Mouse (Mus musculus): Measurements from ENCODE around the gene Ccr1l1.

Ccr1l1 gene

GRCm38 (mm10) chr9:123960161-123960560 lies 18.0 kb downstream of the Ccr1l1 start:
- no peak for DNase-seq (ENCODE audit: low spot score in 2 of 2)

DNA sequence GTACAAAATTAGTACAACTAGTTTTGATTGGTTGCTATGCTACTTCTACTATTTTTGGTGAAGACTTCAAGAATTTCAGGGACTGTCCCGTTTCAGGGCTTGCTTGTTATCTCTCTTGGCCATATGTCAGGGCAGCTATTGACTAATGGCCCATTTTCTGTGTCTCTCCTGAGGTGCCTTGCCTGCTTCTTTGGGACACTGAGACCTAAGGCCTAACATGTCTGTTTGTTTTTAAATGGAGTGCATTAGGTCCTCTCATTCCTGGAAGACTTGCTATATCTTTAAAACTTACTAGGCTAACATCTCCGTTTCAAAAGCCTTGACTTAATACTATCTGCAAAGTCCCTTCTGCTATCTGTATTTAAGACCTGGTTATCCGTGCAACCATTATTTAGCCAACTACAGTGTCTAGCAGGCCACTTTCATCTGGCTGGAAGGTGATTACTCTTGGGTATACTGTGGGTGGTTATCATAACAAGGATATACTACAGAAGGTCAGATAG lies 20.2 kb downstream of the Ccr1l1 start:
- DNase-seq (ENCODE audit: low spot score in 2 of 2) = no peak

DNA sequence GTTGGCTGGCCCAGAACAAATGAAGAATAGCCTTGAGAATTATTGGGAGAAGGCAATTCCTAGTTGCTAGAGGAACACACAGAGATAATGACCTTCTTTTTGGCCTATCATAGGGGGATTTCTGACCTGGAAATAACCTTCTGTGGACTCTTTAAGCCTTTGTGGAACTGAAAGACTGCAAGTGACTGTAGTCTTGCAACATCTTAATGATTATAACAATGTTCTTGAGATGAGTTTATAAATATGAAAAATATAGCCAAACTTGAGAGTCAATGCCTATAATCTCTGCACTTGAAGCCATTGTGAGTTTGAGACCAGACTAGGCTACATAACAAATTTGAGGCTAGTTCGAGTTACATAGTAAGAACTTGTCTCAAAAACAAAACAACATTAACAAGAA lies 21.3 kb downstream of the Ccr1l1 start:
- no peak for DNase-seq (ENCODE audit: low spot score in 2 of 2)

DNA sequence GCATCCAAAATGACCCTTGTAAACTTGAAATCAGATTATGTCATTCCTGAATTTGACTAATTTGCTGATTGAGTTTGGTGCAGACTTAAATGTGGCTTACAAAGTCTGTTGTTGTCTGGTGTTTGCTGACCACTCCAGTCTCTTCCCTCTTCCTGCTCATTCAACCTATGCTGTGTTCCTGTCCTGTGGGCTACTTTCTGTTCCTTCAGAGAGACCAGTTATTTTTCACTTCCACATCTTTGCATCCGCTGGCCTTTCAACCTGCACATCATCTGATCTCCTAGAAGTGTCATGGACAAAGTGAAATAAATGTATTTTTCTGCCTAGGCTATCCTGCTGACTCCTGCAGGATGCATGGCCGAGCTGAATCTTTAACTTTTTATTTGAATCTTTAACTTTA lies 24.7 kb downstream of the Ccr1l1 start:
- DNase-seq (ENCODE audit: low spot score in 2 of 2) = no peak

DNA sequence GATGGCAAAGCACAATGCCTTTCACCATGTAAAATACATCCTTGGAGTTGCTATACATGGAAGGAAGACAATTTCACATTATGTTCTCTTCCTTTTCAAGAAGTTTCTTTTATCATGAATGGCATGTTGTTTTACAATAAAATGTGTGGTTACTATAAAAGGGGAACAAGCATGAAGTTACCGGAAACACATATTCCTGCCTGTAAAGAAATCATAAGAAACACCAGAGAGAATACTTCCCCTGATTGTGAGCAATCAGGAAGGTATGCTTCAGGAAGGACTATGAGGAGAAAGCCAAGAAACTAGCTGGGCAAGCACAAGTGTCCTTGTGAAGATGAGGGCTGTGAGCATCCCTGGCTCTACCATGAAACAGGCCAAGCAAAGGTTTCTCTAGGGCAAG lies 27.0 kb downstream of the Ccr1l1 start:
- no peak for DNase-seq (ENCODE audit: low spot score in 2 of 2)

- no peak for DNase-seq (ENCODE audit: low spot score in 2 of 2)
Measured at GRCm38 (mm10) chr9:123949432-123949831, 28.8 kb downstream of the Ccr1l1 start.

DNA sequence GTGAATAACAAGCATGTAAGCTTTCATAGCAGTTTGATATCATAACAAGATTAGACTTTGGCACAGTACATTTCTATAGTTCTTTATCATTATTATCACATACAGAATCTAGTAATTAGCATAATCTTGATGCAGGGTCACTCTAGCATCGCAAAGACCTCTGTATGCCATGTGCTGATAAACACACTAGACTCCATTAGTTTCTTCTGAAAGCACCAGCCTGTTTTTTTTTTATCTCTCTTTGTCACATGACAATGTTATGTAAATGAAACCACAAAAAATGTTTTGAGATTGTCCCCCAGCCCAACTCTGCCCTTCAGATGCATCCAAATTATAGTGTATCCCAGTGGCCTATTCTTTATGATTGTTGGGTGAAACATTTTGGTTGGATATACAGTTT lies 30.4 kb downstream of the Ccr1l1 start:
- no peak for DNase-seq (ENCODE audit: low spot score in 2 of 2)

DNA sequence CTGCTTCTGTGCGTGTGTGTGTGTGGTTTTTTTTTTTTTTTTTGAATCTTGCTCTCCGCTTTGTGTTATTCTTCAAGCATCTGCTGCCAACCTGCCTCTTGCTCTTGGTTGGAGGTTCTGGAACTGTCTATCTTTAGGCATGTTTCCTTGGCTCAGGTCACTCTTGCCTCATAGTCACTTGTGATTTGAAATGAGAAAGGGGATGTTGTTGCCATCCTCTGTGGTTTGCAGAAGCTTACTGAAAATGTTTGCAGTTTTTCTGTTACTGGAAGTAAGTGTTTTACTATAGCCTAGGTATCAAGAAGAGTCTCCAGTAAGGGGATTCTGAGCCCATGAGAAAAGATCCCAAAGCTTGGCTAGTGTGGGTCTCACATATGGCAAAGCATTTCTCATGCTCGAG lies 36.2 kb downstream of the Ccr1l1 start:
- no peak for DNase-seq (ENCODE audit: low spot score in 2 of 2)

DNA sequence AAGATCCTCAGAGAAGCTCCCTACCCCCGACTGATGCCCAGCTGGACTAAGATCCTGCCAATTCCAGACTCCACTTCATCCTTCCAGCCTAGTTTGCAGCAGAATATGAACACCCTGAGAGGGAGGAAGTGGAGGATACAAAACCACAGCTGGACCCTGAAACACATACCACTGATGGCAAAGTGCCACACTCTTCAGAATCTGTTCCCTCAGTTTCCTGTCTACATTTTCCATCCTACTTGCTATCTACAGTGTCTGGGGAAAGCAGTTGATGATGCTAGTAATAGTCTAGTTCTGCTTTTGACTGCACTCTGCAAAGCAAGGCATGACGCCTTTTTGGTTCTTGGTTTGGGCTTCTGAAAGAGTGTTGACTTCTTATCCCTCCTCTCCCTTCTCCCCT lies 36.9 kb downstream of the Ccr1l1 start:
- no peak for DNase-seq (ENCODE audit: low spot score in 2 of 2)

DNA sequence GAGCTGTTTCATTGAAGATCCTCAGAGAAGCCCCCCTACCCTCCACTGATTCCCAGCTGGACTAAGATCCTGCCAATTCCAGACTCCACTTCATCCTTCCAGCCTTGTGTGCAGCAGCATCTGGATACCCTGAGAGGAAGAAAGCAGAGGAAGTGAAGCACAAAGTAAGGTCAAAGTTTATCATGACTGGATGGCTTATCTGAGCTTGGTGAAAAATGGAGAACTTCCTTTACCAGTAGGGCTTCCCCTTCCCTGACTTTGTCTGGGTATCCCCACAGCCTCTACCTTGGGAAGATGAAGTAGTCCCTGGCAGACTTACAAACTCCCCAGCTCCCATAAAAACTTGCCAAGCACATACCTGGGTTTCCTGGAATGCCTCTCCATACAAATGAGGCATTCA lies 37.6 kb downstream of the Ccr1l1 start:
- DNase-seq (ENCODE audit: low spot score in 2 of 2) = no peak

GRCm38 (mm10) chr9:123940168-123940567 lies 38.0 kb downstream of the Ccr1l1 start:
- DNase-seq (ENCODE audit: low spot score in 2 of 2) = no peak

DNA sequence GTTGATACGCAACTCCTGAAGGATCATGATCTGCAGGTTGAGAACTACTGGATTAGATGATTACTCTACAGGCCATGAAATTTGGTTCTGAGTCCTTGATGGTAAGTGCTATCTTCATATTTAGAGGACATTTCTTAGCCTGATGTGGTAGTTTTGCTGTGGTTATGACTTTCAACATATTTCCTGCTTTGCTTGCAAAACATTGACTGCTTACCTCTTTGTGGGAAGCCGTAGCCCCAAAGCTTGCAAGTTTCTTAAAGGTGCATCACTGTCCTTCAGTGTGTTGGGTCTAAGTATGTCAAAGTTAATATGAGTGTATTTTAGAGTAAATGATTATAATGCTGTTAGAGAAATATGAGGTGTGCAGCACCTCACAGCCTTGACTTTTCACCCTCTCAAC lies 40.2 kb downstream of the Ccr1l1 start:
- no peak for DNase-seq (ENCODE audit: low spot score in 2 of 2)

DNA sequence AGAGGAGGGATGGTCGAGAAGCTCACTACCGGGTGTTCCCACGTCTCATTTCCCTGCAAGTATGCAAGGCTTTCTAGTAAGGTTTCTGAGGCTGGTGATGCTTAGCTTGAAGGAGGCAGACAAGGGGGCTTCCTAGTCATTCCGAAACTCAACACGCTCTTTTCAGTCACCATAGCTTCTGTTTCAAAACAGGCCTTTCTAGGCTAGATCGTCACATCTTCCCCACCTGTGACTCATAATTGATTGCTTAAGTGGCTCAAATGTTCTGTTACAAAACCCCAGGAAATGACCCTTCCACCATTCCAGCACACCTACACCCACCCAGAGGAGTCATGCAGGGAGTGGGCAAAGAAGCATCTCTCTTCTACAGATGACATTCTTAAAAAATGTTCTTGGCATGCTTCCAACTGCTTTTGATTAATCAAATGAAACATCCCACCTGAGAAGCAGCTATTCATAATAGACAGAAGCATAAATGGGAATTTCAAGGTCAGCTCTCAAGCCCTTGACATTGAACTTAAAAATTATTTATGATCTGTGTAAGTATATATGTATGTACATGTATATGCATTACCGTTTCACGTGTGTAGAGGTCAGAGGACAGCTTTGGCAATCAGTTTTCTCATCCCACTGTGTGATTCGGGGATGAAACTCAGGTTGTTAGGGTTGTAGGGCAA lies 41.5 kb downstream of the Ccr1l1 start:
- DNase-seq (ENCODE audit: low spot score in 2 of 2) = no peak

DNA sequence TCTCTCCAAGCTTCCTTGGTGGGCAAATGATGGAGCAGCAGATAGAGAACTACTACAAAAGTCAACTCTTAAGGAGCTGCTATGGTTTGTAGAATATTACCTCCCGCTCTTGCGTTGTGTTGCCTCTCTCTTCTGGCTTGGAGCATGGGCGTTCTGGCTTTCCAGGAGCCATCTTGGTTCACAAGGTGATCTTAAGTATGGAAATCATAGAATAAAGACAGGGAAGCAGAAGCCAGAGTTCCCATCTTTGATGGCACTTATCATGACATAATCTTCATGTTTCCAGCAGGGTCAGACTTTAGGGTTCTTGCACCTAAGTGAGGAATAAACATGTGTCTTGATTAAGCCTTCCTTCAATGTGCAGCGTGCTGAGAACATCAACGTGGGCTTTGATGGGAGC lies 42.4 kb downstream of the Ccr1l1 start:
- DNase-seq (ENCODE audit: low spot score in 2 of 2) = no peak

GRCm38 (mm10) chr9:123935346-123935745 lies 42.9 kb downstream of the Ccr1l1 start:
- no peak for DNase-seq (ENCODE audit: low spot score in 2 of 2)

DNA sequence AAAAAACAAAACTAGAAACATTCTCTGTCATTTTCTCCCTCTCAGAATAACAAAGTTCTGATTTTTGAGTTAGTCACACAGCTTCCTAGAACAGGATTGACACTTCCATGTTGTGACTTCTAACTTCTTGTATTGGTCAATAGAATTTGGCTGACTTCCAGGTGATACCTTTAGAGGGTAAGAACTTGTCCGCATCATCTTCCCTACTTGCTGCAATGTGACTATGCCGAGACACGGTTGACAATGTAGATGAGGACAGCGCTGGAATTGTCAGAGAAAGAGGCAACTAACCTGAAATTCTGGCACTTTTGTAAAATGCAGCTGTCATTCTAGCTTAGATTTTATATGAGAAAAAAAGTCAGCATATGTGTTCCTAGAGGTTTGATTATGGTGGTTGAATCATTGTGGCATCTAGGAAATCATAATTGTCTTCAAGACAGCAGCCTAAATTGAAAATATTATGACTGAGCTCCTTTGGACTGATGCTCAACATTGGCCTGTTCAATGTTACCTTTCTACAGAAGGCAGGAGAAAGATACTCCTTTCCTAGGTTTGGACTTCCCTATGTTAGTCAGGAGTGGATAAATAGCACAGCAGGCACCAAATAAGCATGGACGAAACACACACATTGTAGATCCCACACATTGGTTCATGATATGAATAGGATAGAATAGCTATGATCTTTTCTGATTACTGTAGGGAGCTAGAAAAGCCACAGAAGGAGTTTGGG lies 44.3 kb downstream of the Ccr1l1 start:
- no peak for DNase-seq (ENCODE audit: low spot score in 2 of 2)

DNA sequence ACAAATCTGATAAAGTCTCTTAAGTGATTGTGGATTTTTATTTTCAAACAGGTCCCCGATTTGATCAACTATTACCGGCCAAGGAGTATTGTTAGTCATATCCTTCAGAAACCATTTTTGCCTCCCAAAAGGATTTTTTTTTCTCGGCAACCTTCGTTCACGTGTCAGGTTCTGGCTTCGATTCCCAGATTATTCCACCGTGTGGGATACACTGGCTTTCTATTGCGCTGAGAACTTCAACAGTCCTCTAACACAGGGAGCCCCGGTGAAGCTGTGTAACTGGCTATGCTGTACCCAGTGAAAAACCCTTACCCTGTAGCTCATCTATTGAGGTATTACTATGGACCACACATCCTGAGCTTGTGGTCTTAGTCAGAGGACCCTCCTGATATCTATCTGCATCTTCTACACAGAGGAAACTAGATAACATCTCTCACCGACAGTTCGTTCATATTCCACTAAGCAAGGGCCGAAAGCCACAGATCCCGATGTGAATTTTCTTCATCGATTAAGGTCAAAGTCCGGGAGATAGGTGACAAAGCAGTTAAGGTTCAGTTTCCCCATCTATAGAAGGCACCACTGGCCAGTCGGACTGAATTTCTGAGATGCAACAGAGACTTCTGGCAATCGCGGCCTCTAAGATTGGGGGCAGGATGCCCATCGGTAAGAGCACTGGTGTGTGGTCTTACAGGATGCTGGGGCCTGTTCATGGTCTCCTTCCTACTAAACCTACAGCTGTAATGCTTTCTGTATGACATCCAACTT lies 45.1 kb downstream of the Ccr1l1 start:
- no peak for DNase-seq (ENCODE audit: low spot score in 2 of 2)

DNA sequence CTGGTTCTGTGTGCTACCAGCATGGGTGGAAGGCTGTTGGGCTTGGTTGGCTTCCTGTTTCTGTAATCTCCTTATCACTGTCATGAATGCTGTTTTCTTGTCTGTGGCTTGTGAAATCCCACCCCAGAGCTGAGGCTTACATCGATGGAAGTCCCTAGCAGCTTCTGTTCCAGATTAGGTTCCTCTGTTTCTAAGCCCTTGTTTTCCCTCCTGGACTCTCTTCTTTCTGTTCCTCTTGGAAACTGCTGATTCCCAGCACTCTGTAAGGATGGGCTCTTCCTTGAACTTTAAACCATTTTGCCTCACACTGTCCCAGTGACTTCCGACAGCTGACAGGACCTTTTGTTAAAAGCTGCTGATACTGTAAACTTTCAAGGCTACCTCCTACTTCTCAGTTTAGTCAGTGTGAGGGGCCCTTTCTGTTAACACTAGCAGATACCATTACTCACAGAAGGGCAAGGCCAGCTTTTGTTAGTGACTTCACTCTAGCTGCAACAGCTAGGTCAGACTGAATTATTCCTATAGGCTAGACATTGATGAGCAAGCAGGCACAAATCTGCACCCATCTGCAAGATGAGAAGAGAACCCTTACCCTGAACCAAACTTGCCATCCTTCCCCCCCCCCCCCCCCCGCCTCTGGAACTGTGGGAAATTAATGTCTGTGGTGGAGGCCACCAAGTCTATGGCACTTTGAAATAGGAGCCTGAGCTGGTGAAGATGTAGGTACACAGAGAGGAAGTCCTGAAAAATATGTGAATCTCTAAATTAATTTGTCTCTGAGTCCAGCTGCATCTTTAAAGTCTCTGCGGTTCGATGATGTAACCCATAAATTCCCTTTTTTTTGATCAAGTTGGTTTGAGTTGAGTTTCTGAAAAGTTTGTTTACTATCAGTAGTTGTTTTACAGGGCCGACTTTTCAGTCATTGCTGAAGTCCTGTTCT lies 46.2 kb downstream of the Ccr1l1 start:
- DNase-seq (ENCODE audit: low spot score in 2 of 2) = no peak

GRCm38 (mm10) chr9:123930926-123931325 lies 47.3 kb downstream of the Ccr1l1 start:
- DNase-seq (ENCODE audit: low spot score in 2 of 2) = no peak

DNA sequence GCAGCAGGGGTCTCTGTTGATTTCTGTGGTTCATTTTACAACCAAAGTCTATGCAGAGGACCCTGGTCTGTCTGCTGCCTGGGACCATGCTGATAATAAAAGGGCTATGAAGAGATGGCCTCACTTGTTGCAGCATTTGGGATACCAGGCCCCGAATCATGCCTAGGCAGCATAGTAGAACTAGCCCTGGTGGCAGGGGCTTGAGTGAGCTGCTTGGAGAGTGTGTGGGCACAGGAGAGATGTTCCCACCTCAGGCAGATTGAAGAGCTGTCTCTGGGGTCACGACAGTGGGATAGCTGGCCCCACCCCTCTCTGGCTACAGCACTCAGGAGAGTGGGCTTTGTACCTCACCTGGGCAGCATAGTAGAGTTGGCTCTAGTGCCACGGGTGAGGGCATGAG lies 47.7 kb downstream of the Ccr1l1 start:
- no peak for DNase-seq (ENCODE audit: low spot score in 2 of 2)

- DNase-seq (ENCODE audit: low spot score in 2 of 2) = no peak
Measured at GRCm38 (mm10) chr9:123929936-123930335, 48.3 kb downstream of the Ccr1l1 start.

Measured in right cerebral cortex, postnatal 36 days (tissue).